Mouse (Mus musculus): ENCODE measurements at regions not wholly inside any gene's neighbourhood (a gene's known extent, or its start where the extent isn't known, plus 50 kb on each side); places are given as distances from the start of the nearest gene placed in this dataset.

DNA sequence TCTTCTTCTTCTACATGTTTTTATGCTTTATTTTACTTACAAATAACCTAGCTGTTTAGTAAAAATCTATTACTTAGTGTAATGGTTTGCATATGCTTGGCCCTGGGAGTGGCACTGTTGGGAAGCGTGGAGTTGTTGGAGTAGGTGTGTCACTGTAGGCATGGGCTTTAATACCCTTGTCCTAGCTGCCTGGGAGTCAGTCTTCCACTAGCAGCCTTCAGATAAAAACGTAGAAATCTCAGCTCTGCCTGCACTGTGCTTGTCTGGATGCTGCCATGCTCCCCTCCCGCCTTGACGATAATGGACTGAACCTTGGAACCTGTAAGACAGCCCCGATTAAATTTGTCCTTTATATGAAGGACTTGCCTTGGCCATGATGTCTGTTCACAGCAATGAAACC lies 60.4 kb upstream of the Jade1 start:
- no peak overlapping the region for H3K4me2 ChIP-seq (ENCODE audit: low read length)
- H3K27ac ChIP-seq (replicated peaks; ENCODE audit: low read depth, low read length): no peak overlapping the region
- H3K9ac ChIP-seq (replicated peaks; ENCODE audit: low read length): no peak overlapping the region
- no peak overlapping the region for H3K4me3 ChIP-seq (replicated peaks; ENCODE audit: low read depth, low read length)
- no peaks in the 10 kb centered on the region for H3K27me3 ChIP-seq (ENCODE audit: control insufficient read depth, insufficient read depth, low read length)
- no peaks in the 10 kb centered on the region for H3K36me3 ChIP-seq (ENCODE audit: control insufficient read depth, insufficient read depth, low read length)
- no peaks in the 10 kb centered on the region for H3K9me3 ChIP-seq (ENCODE audit: control insufficient read depth, low read length)
- WGBS: 84% methylated on average over 5 of the region's 5 CpGs
- no peak for DNase-seq
- ATAC-seq (ENCODE audit: low FRiP score, low TSS enrichment): no peak
- H3K4me1 ChIP-seq (ENCODE audit: control insufficient read depth, insufficient read depth, low read length): no peaks in the 10 kb centered on the region

DNA sequence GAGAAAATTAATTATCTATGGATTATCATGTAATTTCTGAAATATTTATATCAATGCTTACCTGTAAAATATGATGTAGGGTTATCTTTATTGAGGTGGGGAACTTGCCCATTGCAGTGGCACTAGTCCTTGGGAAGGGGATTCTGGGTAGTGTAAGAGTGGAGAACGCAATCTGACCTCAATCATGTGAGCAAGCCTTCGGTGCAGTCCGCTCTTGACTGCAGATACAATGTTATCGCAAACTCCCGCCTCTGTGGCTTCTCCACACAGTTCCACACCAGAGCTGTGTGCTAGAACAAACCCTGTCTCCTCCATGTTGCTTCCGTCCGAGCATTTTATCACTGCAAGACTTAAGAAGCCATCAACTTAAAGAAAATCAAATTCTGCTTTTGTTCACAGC lies 62.1 kb upstream of the Jade1 start:
- no peak overlapping the region for H3K27ac ChIP-seq (replicated peaks; ENCODE audit: low read depth, low read length)
- no peaks in the 10 kb centered on the region for H3K4me1 ChIP-seq (ENCODE audit: control insufficient read depth, insufficient read depth, low read length)
- H3K36me3 ChIP-seq (ENCODE audit: control insufficient read depth, insufficient read depth, low read length): no peaks in the 10 kb centered on the region
- no peak overlapping the region for H3K4me3 ChIP-seq (replicated peaks; ENCODE audit: low read depth, low read length)
- no peak for DNase-seq
- no peak for ATAC-seq (ENCODE audit: low FRiP score, low TSS enrichment)
- no peak overlapping the region for H3K4me2 ChIP-seq (ENCODE audit: low read length)
- H3K9ac ChIP-seq (replicated peaks; ENCODE audit: low read length): no peak overlapping the region
- whole genome bisulfite sequencing: 96% methylated on average over 7 of the region's 7 CpGs
- no peaks in the 10 kb centered on the region for H3K27me3 ChIP-seq (ENCODE audit: control insufficient read depth, insufficient read depth, low read length)
- H3K9me3 ChIP-seq (ENCODE audit: control insufficient read depth, low read length): no peaks in the 10 kb centered on the region

- no peak overlapping the region for H3K27ac ChIP-seq (replicated peaks; ENCODE audit: low read depth, low read length)
- no peaks in the 10 kb centered on the region for H3K36me3 ChIP-seq (ENCODE audit: control insufficient read depth, insufficient read depth, low read length)
- H3K4me3 ChIP-seq (replicated peaks; ENCODE audit: low read depth, low read length): no peak overlapping the region
- H3K4me1 ChIP-seq (ENCODE audit: control insufficient read depth, insufficient read depth, low read length): no peaks in the 10 kb centered on the region
- no peaks in the 10 kb centered on the region for H3K9me3 ChIP-seq (ENCODE audit: control insufficient read depth, low read length)
- DNase-seq: no peak
- no peak for ATAC-seq (ENCODE audit: low FRiP score, low TSS enrichment)
- no peaks in the 10 kb centered on the region for H3K27me3 ChIP-seq (ENCODE audit: control insufficient read depth, insufficient read depth, low read length)
- no peak overlapping the region for H3K4me2 ChIP-seq (ENCODE audit: low read length)
- H3K9ac ChIP-seq (replicated peaks; ENCODE audit: low read length): no peak overlapping the region
- 87% methylated on average over 13 of the region's 13 CpGs for WGBS
These were observed 62.7 kb upstream of the Jade1 start for GRCm38 (mm10) chr3:41492727-41493392.

DNA sequence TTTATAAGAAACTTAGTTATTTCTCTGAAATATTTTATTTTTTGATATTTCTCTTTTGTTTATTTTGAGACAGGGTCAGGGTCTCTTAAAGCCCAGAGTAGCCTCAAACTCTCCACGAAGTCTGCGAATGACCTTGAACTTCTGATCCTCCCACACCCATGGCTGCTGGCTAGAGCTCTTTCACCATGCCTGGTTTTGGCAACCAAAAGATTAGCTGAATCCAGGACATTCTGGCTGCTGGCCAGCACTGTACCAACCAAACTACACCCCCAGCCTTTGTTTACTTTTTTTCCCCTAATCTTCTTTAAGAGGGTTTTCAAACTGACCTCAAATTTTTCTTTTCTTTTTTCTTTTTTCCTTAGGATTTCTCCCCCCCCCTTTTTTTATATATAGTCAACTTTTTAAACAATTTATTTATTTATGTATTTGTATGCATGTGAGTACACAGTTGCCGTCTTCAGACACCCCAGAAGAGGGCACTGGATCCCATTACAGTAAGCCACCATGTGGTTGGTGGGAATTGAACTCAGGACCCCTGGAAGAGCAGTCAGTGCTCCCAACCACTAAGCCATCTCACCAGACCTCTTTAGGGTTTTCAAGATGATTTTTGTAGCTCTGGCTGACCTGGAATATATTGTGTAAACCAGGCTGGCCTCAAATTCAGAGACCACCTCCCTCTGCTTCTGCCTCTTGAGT lies 63.4 kb upstream of the Jade1 start:
- ATAC-seq (ENCODE audit: low FRiP score, low TSS enrichment) (no peak), DNase-seq (no peak)
- Histone ChIP-seq H3K4me3 (replicated peaks; ENCODE audit: low read depth, low read length) (no peak overlapping the region), H3K36me3 (ENCODE audit: control insufficient read depth, insufficient read depth, low read length) (no peaks in the 10 kb centered on the region), H3K27ac (replicated peaks; ENCODE audit: low read depth, low read length) (no peak overlapping the region), H3K4me1 (ENCODE audit: control insufficient read depth, insufficient read depth, low read length) (no peaks in the 10 kb centered on the region), H3K9me3 (ENCODE audit: control insufficient read depth, low read length) (no peaks in the 10 kb centered on the region), H3K4me2 (ENCODE audit: low read length) (no peak overlapping the region), H3K27me3 (ENCODE audit: control insufficient read depth, insufficient read depth, low read length) (no peaks in the 10 kb centered on the region), H3K9ac (replicated peaks; ENCODE audit: low read length) (no peak overlapping the region)
- 89% methylated on average over 3 of the region's 3 CpGs for WGBS

DNA sequence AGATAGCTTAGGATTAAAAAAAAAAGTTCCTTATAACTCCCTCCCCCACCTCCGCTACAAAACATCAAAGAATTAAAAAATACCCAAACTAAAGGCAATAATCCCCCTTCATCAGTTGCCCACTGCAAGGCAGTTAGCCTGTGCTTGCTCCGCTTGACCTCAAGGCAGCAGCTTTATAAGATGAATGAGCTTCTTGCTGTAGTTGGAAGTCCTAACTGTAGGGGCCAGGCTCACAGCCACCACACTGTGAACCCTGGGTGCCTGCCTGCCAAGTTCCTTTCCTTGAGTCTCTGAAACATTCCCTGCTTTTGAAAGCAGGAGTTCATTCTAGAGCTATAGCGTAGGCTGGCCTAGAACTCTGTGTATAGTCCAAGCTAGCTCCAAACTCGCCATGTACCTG lies 64.3 kb upstream of the Jade1 start:
- Histone ChIP-seq H3K27me3 (ENCODE audit: control insufficient read depth, insufficient read depth, low read length) (no peaks in the 10 kb centered on the region), H3K9ac (replicated peaks; ENCODE audit: low read length) (no peak overlapping the region), H3K4me3 (replicated peaks; ENCODE audit: low read depth, low read length) (no peak overlapping the region), H3K4me2 (ENCODE audit: low read length) (no peak overlapping the region), H3K4me1 (ENCODE audit: control insufficient read depth, insufficient read depth, low read length) (no peaks in the 10 kb centered on the region), H3K36me3 (ENCODE audit: control insufficient read depth, insufficient read depth, low read length) (no peaks in the 10 kb centered on the region), H3K27ac (replicated peaks; ENCODE audit: low read depth, low read length) (no peak overlapping the region), H3K9me3 (ENCODE audit: control insufficient read depth, low read length) (no peaks in the 10 kb centered on the region)
- DNase-seq: no peak
- ATAC-seq (ENCODE audit: low FRiP score, low TSS enrichment): no peak
- 95% methylated on average over 4 of the region's 4 CpGs for WGBS

GRCm38 (mm10) chr3:41489998-41490397 lies 65.5 kb upstream of the Jade1 start:
- H3K4me3 ChIP-seq (replicated peaks; ENCODE audit: low read depth, low read length): no peak overlapping the region
- H3K4me1 ChIP-seq (ENCODE audit: control insufficient read depth, insufficient read depth, low read length): no peaks in the 10 kb centered on the region
- ATAC-seq (ENCODE audit: low FRiP score, low TSS enrichment) (no peak), DNase-seq (no peak)
- H3K27ac ChIP-seq (replicated peaks; ENCODE audit: low read depth, low read length): no peak overlapping the region
- H3K9me3 ChIP-seq (ENCODE audit: control insufficient read depth, low read length): no peaks in the 10 kb centered on the region
- H3K4me2 ChIP-seq (ENCODE audit: low read length): no peak overlapping the region
- no peak overlapping the region for H3K9ac ChIP-seq (replicated peaks; ENCODE audit: low read length)
- H3K27me3 ChIP-seq (ENCODE audit: control insufficient read depth, insufficient read depth, low read length): no peaks in the 10 kb centered on the region
- no peaks in the 10 kb centered on the region for H3K36me3 ChIP-seq (ENCODE audit: control insufficient read depth, insufficient read depth, low read length)

DNA sequence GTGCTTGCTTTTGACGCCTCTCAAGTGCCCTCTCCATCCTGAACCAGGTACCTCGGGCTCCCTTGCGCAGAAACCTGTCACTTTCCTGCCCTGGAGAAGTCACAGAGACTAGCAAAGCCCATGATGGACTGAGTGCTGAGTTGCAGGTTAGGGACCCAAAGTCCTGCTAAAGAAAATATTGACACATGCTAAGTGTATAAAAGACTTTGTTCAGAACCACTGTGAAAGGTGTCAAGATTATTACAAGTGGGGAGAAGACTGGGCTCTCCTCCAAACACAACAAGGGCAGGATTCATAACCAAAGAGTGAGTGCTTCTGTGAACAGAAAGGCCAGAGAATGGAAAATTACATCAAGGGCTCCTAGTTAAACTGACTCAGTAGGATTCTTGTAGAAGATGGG lies 66.0 kb upstream of the Jade1 start:
- WGBS: 85% methylated on average over 3 of the region's 3 CpGs
- Histone ChIP-seq H3K4me2 (ENCODE audit: low read length) (no peak overlapping the region), H3K27ac (replicated peaks; ENCODE audit: low read depth, low read length) (no peak overlapping the region), H3K9me3 (ENCODE audit: control insufficient read depth, low read length) (no peaks in the 10 kb centered on the region), H3K4me1 (ENCODE audit: control insufficient read depth, insufficient read depth, low read length) (no peaks in the 10 kb centered on the region), H3K4me3 (replicated peaks; ENCODE audit: low read depth, low read length) (no peak overlapping the region), H3K27me3 (ENCODE audit: control insufficient read depth, insufficient read depth, low read length) (no peaks in the 10 kb centered on the region), H3K9ac (replicated peaks; ENCODE audit: low read length) (no peak overlapping the region), H3K36me3 (ENCODE audit: control insufficient read depth, insufficient read depth, low read length) (no peaks in the 10 kb centered on the region)
- no peak for DNase-seq
- ATAC-seq (ENCODE audit: low FRiP score, low TSS enrichment): no peak

DNA sequence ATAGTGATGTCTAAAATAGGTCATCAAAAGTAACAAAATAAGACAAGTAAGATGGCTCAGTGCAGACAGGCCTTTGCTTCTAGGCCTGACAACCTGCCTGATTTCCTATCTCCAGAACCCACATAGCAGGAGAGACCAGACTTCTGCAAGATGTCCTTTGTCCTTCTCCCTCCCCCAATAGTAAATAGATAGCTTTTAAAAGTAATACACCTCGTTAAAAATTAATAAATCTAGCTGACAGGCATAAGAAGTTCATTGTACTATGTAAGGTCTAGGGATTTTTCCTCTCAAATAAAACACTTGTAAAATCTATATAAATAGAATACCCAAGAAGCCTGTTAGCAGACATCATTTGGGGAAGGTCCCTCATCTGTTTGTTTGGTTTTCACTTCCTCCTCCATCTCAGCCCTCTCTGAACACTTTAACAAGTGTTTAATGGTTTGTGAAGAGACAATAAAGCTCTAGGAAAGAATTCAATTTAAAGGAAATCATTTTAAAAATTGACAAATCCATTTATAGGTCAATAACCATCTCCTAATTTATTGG lies 67.2 kb upstream of the Jade1 start:
- WGBS: 66% methylated on average over 1 of the region's 1 CpGs

GRCm38 (mm10) chr3:41484920-41485319 lies 70.6 kb upstream of the Jade1 start:
- Histone ChIP-seq H3K9me3 (ENCODE audit: control insufficient read depth, low read length) (no peaks in the 10 kb centered on the region), H3K36me3 (ENCODE audit: control insufficient read depth, insufficient read depth, low read length) (no peaks in the 10 kb centered on the region), H3K4me1 (ENCODE audit: control insufficient read depth, insufficient read depth, low read length) (no peaks in the 10 kb centered on the region), H3K27me3 (ENCODE audit: control insufficient read depth, insufficient read depth, low read length) (no peaks in the 10 kb centered on the region), H3K4me3 (replicated peaks; ENCODE audit: low read depth, low read length) (no peak overlapping the region), H3K9ac (replicated peaks; ENCODE audit: low read length) (no peak overlapping the region), H3K4me2 (ENCODE audit: low read length) (no peak overlapping the region), H3K27ac (replicated peaks; ENCODE audit: low read depth, low read length) (no peak overlapping the region)
- no peak for DNase-seq
- WGBS: 92% methylated on average over 9 of the region's 9 CpGs
- no peak for ATAC-seq (ENCODE audit: low FRiP score, low TSS enrichment)

More for the DNA sequence above, 67.2 kb upstream of the Jade1 start:
- no peaks in the 10 kb centered on the region for H3K9me3 ChIP-seq (ENCODE audit: control insufficient read depth, low read length)
- no peak overlapping the region for H3K4me2 ChIP-seq (ENCODE audit: low read length)
- ATAC-seq (ENCODE audit: low FRiP score, low TSS enrichment) (no peak), DNase-seq (no peak)
- no peak overlapping the region for H3K9ac ChIP-seq (replicated peaks; ENCODE audit: low read length)
- no peaks in the 10 kb centered on the region for H3K27me3 ChIP-seq (ENCODE audit: control insufficient read depth, insufficient read depth, low read length)
- no peak overlapping the region for H3K27ac ChIP-seq (replicated peaks; ENCODE audit: low read depth, low read length)
- H3K4me1 ChIP-seq (ENCODE audit: control insufficient read depth, insufficient read depth, low read length): no peaks in the 10 kb centered on the region
- H3K36me3 ChIP-seq (ENCODE audit: control insufficient read depth, insufficient read depth, low read length): no peaks in the 10 kb centered on the region
- H3K4me3 ChIP-seq (replicated peaks; ENCODE audit: low read depth, low read length): no peak overlapping the region
